Mouse (Mus musculus) brain, embryonic 14.5 days (tissue): ENCODE measurements at regions not wholly inside any gene's neighbourhood (a gene's known extent, or its start where the extent isn't known, plus 50 kb on each side); places are given as distances from the start of the nearest gene placed in this dataset.
A peak's percentile ranks its signal among the peaks of the same experiment; 100 is the strongest.

Source experiments
- DNase-seq: peaks from one replicate; pipeline ENCODE4 v3.0.0-alpha.2; 2011; ENCODE audit warnings: low read depth
- CTCF ChIP-seq: fragments of 200-500 bp; IDR thresholded peaks from 2 replicates; pipeline ENCODE4 v1.5.1; 2012; ENCODE audit warnings: inconsistent platforms, mild to moderate bottlenecking, moderate library complexity, borderline replicate concordance; ENCODE audit not compliant: insufficient read depth, insufficient read length; ENCODE audit errors: extremely low read depth
- POLR2A ChIP-seq: fragments of 200-500 bp; IDR thresholded peaks from 2 replicates; pipeline ENCODE4 v1.6.1; 2012; ENCODE audit warnings: mild to moderate bottlenecking, inconsistent platforms, borderline replicate concordance; ENCODE audit not compliant: poor library complexity, insufficient read depth, insufficient read length, severe bottlenecking; ENCODE audit errors: extremely low read depth

- DNase-seq = peak; percentile 56
These were observed 966.4 kb downstream of the Fam181b start for GRCm38 (mm10) chr7:94046029-94046428.

GRCm38 (mm10) chr7:94061814-94062545 is 982.3 kb downstream of the Fam181b start:
- no peak for TF ChIP-seq CTCF
- no peak for TF ChIP-seq POLR2A
- DNase-seq = peak; percentile 43

More at GRCm38 (mm10) chr7:94046029-94046428, 966.4 kb downstream of the Fam181b start:
- no peak for TF ChIP-seq POLR2A
- peak; percentile 52; the same call in 1 of the 2 replicates for TF ChIP-seq CTCF
